Mouse (Mus musculus): ENCODE measurements around the gene Kcnn1. TPM values are rescaled to one million over a fixed set of nuclear protein-coding genes. Genes with fewer than 3 reads are reported as not detected.

Kcnn1 gene
- polyA plus RNA-seq, 1 experiment from 2014 or later: 4.1 TPM

- Histone ChIP-seq H3K4me1 (ENCODE audit: control insufficient read depth, insufficient read depth, low read length) (peaks cover 33% of the 10 kb centered on the region), H3K27me3 (ENCODE audit: control insufficient read depth, insufficient read depth, low read length) (peaks cover 19% of the 10 kb centered on the region), H3K27ac (ENCODE audit: low read length) (peak overlapping the region; percentile 83), H3K36me3 (ENCODE audit: control insufficient read depth, insufficient read depth) (no peaks in the 10 kb centered on the region), H3K4me3 (ENCODE audit: low read length) (peak overlapping the region; percentile 65), H3K4me2 (ENCODE audit: low read depth, low read length) (peak overlapping the region; percentile 79), H3K9ac (ENCODE audit: low read length) (peak overlapping the region; percentile 73), H3K9me3 (replicated peaks; ENCODE audit: control insufficient read depth, low read length) (no peaks in the 10 kb centered on the region)
- WGBS: under 1% methylated on average over 46 of the region's 46 CpGs
- ATAC-seq (replicated peaks; ENCODE audit: extremely low read depth, insufficient read depth, low FRiP score): peak; percentile 87
Observed at GRCm38 (mm10) chr8:70865350-70866000, 2.4 kb upstream of the Kcnn1 start.

- Histone ChIP-seq H3K4me2 (ENCODE audit: low read depth, low read length) (peak overlapping the region; percentile 79), H3K36me3 (ENCODE audit: control insufficient read depth, insufficient read depth) (no peaks in the 10 kb centered on the region), H3K27me3 (ENCODE audit: control insufficient read depth, insufficient read depth, low read length) (peaks cover 19% of the 10 kb centered on the region), H3K9me3 (replicated peaks; ENCODE audit: control insufficient read depth, low read length) (no peaks in the 10 kb centered on the region), H3K9ac (ENCODE audit: low read length) (peak overlapping the region; percentile 73), H3K4me3 (ENCODE audit: low read length) (peak overlapping the region; percentile 65), H3K4me1 (ENCODE audit: control insufficient read depth, insufficient read depth, low read length) (peaks cover 33% of the 10 kb centered on the region), H3K27ac (ENCODE audit: low read length) (peak overlapping the region; percentile 83)
- WGBS: 2% methylated on average over 24 of the region's 24 CpGs
- ATAC-seq (replicated peaks; ENCODE audit: extremely low read depth, insufficient read depth, low FRiP score): peak; percentile 8; the same call in 1 of the 2 replicates
Observed at GRCm38 (mm10) chr8:70864712-70865221, 1.7 kb upstream of the Kcnn1 start.

- Histone ChIP-seq H3K9me3 (replicated peaks; ENCODE audit: control insufficient read depth, low read length) (no peaks in the 10 kb centered on the region), H3K9ac (ENCODE audit: low read length) (peak overlapping the region; percentile 78), H3K27me3 (ENCODE audit: control insufficient read depth, insufficient read depth, low read length) (peaks cover 19% of the 10 kb centered on the region), H3K4me3 (ENCODE audit: low read length) (peak overlapping the region; percentile 65), H3K4me1 (ENCODE audit: control insufficient read depth, insufficient read depth, low read length) (peaks cover 30% of the 10 kb centered on the region), H3K27ac (ENCODE audit: low read length) (peak overlapping the region; percentile 83), H3K4me2 (ENCODE audit: low read depth, low read length) (peak overlapping the region; percentile 79), H3K36me3 (ENCODE audit: control insufficient read depth, insufficient read depth) (no peaks in the 10 kb centered on the region)
- 1% methylated on average over 46 of the region's 46 CpGs for WGBS
- no peak for ATAC-seq (replicated peaks; ENCODE audit: extremely low read depth, insufficient read depth, low FRiP score)
Observed at GRCm38 (mm10) chr8:70863956-70864711, 1.1 kb upstream of the Kcnn1 start.

- Histone ChIP-seq H3K4me3 (ENCODE audit: low read length) (no peak overlapping the region), H3K27me3 (ENCODE audit: control insufficient read depth, insufficient read depth, low read length) (peaks cover 12% of the 10 kb centered on the region), H3K9ac (ENCODE audit: low read length) (no peak overlapping the region), H3K36me3 (ENCODE audit: control insufficient read depth, insufficient read depth) (no peaks in the 10 kb centered on the region), H3K27ac (ENCODE audit: low read length) (no peak overlapping the region), H3K4me1 (ENCODE audit: control insufficient read depth, insufficient read depth, low read length) (peaks cover 7% of the 10 kb centered on the region), H3K4me2 (ENCODE audit: low read depth, low read length) (no peak overlapping the region), H3K9me3 (replicated peaks; ENCODE audit: control insufficient read depth, low read length) (no peaks in the 10 kb centered on the region)
- no peak for ATAC-seq (replicated peaks; ENCODE audit: extremely low read depth, insufficient read depth, low FRiP score)
- WGBS: 38% methylated on average over 4 of the region's 4 CpGs
Observed at GRCm38 (mm10) chr8:70857516-70857915, 5.5 kb downstream of the Kcnn1 start.

- 9% methylated on average over 32 of the region's 33 CpGs for WGBS
- peak; percentile 77 for ATAC-seq (replicated peaks; ENCODE audit: extremely low read depth, insufficient read depth, low FRiP score)
Observed at GRCm38 (mm10) chr8:70856541-70857197, 6.4 kb downstream of the Kcnn1 start.

GRCm38 (mm10) chr8:70856028-70856427 is 7.0 kb downstream of the Kcnn1 start:
- no peak overlapping the region for H3K27ac ChIP-seq (ENCODE audit: low read length)
- no peak overlapping the region for H3K9ac ChIP-seq (ENCODE audit: low read length)
- no peaks in the 10 kb centered on the region for H3K9me3 ChIP-seq (replicated peaks; ENCODE audit: control insufficient read depth, low read length)
- no peak overlapping the region for H3K4me2 ChIP-seq (ENCODE audit: low read depth, low read length)
- WGBS: 62% methylated on average over 5 of the region's 5 CpGs
- H3K27me3 ChIP-seq (ENCODE audit: control insufficient read depth, insufficient read depth, low read length): no peaks in the 10 kb centered on the region; the same call in 1 of the 2 replicates
- no peaks in the 10 kb centered on the region for H3K36me3 ChIP-seq (ENCODE audit: control insufficient read depth, insufficient read depth)
- peaks cover 7% of the 10 kb centered on the region for H3K4me1 ChIP-seq (ENCODE audit: control insufficient read depth, insufficient read depth, low read length)
- no peak overlapping the region for H3K4me3 ChIP-seq (ENCODE audit: low read length)
- no peak for ATAC-seq (replicated peaks; ENCODE audit: extremely low read depth, insufficient read depth, low FRiP score)

More at GRCm38 (mm10) chr8:70856541-70857197, 6.4 kb downstream of the Kcnn1 start:
- Histone ChIP-seq H3K27ac (ENCODE audit: low read length) (no peak overlapping the region), H3K27me3 (ENCODE audit: control insufficient read depth, insufficient read depth, low read length) (peaks cover 5% of the 10 kb centered on the region), H3K4me3 (ENCODE audit: low read length) (peak overlapping the region; percentile 55), H3K4me1 (ENCODE audit: control insufficient read depth, insufficient read depth, low read length) (peaks cover 7% of the 10 kb centered on the region), H3K9ac (ENCODE audit: low read length) (peak overlapping the region; percentile 74), H3K9me3 (replicated peaks; ENCODE audit: control insufficient read depth, low read length) (no peaks in the 10 kb centered on the region), H3K36me3 (ENCODE audit: control insufficient read depth, insufficient read depth) (no peaks in the 10 kb centered on the region), H3K4me2 (ENCODE audit: low read depth, low read length) (peak overlapping the region; percentile 86)

GRCm38 (mm10) chr8:70853863-70854262 is 9.2 kb downstream of the Kcnn1 start:
- peaks cover 7% of the 10 kb centered on the region for H3K4me1 ChIP-seq (ENCODE audit: control insufficient read depth, insufficient read depth, low read length)
- 55% methylated on average over 2 of the region's 2 CpGs for WGBS
- no peak overlapping the region for H3K27ac ChIP-seq (ENCODE audit: low read length)
- H3K27me3 ChIP-seq (ENCODE audit: control insufficient read depth, insufficient read depth, low read length): no peaks in the 10 kb centered on the region; the same call in 1 of the 2 replicates
- no peak overlapping the region for H3K4me2 ChIP-seq (ENCODE audit: low read depth, low read length)
- no peaks in the 10 kb centered on the region for H3K9me3 ChIP-seq (replicated peaks; ENCODE audit: control insufficient read depth, low read length)
- no peak overlapping the region for H3K4me3 ChIP-seq (ENCODE audit: low read length)
- no peaks in the 10 kb centered on the region for H3K36me3 ChIP-seq (ENCODE audit: control insufficient read depth, insufficient read depth)
- no peak overlapping the region for H3K9ac ChIP-seq (ENCODE audit: low read length)
- no peak for ATAC-seq (replicated peaks; ENCODE audit: extremely low read depth, insufficient read depth, low FRiP score)

- no peak overlapping the region for H3K9ac ChIP-seq (ENCODE audit: low read length)
- no peak overlapping the region for H3K4me2 ChIP-seq (ENCODE audit: low read depth, low read length)
- no peaks in the 10 kb centered on the region for H3K36me3 ChIP-seq (ENCODE audit: control insufficient read depth, insufficient read depth)
- H3K27me3 ChIP-seq (ENCODE audit: control insufficient read depth, insufficient read depth, low read length): no peaks in the 10 kb centered on the region; the same call in 1 of the 2 replicates
- no peak overlapping the region for H3K27ac ChIP-seq (ENCODE audit: low read length)
- peaks cover 7% of the 10 kb centered on the region for H3K4me1 ChIP-seq (ENCODE audit: control insufficient read depth, insufficient read depth, low read length)
- no peak overlapping the region for H3K4me3 ChIP-seq (ENCODE audit: low read length)
- 84% methylated on average over 41 of the region's 41 CpGs for WGBS
- no peak for ATAC-seq (replicated peaks; ENCODE audit: extremely low read depth, insufficient read depth, low FRiP score)
- H3K9me3 ChIP-seq (replicated peaks; ENCODE audit: control insufficient read depth, low read length): no peaks in the 10 kb centered on the region
Observed at GRCm38 (mm10) chr8:70852595-70853231, 10.3 kb downstream of the Kcnn1 start.
